Mouse (Mus musculus): ENCODE data around the gene Gm3676. TPM values are rescaled to one million over a fixed set of nuclear protein-coding genes. Genes with fewer than 3 reads are reported as not detected.
"Not testable (repeated sequence)": the region's sequence is repeated elsewhere in the genome, so short reads cannot be mapped to it uniquely, and the experiment has no call there.

The Gm3676 gene
- polyA plus RNA-seq (2011; ENCODE audit: insufficient read length, low read depth, missing spikeins), result not detected in 2 replicates

DNA sequence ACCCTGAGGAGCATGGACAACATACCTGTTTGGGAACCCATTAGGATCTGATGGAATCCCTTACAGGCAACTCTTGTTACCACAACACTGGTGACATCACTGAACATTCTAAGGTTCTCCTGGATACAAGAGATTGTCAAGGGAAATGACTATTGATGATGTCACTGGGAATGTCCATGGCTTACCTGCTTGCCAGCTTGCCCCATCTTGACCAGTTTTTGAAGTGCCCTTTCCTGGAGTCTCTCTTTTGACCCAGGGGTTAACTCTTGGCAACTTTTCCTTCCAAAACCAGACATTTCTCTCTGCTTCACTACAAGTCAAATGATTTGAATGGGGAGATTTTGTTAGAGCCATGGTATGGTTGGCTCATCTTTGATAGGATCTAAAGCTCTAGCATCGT is at the start of gene Gm3676:
TSS of gene Gm3676 (minus strand) at position 101 of the 400 bp plus-strand sequence.
- not testable (repeated sequence) for H3K4me3 ChIP-seq (ENCODE audit: insufficient read depth, low read length); H3K27ac ChIP-seq (ENCODE audit: insufficient read depth, low read length); H3K4me1 ChIP-seq (ENCODE audit: control insufficient read depth, insufficient read depth, low read length)

GRCm38 (mm10) chr14:41648176-41648575 is 1.9 kb upstream of the Gm3676 start:
- H3K4me1 ChIP-seq (ENCODE audit: control insufficient read depth, insufficient read depth, low read length); H3K27ac ChIP-seq (ENCODE audit: insufficient read depth, low read length): not testable (repeated sequence)

DNA sequence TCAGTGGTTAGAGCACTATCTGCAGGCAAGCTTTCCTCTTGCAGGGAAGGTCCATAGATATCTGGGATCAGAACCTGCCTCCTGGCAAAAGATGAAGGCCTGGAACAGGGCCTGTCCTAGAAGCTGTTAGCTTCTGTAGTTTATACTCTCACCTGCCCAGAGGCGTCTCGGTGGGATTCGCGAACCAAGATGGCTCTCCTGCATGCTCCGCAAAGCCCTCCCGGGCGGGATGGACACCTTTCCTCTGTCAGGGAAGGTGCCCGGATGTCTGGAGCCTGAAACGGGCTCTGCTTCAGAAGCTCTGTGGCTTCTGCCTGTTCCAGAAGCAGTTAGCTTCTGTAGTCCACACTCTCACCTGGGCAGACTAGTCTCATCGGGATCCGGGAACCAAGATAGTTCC is 16.1 kb downstream of the Gm3676 start:
- not testable (repeated sequence) for H3K4me1 ChIP-seq (ENCODE audit: control insufficient read depth, insufficient read depth, low read length); H3K4me3 ChIP-seq (ENCODE audit: insufficient read depth, low read length); H3K27ac ChIP-seq (ENCODE audit: insufficient read depth, low read length)

More at GRCm38 (mm10) chr14:41648176-41648575, 1.9 kb upstream of the Gm3676 start:
- not testable (repeated sequence) for H3K4me3 ChIP-seq (ENCODE audit: insufficient read depth, low read length)

- H3K4me3 ChIP-seq (ENCODE audit: insufficient read depth, low read length); H3K4me1 ChIP-seq (ENCODE audit: control insufficient read depth, insufficient read depth, low read length); H3K27ac ChIP-seq (ENCODE audit: insufficient read depth, low read length): not testable (repeated sequence)
Measured at GRCm38 (mm10) chr14:41624512-41624911, 21.8 kb downstream of the Gm3676 start, which contains the start of gene Gm3072. Gm3072 (minus strand) TSS chr14:41624612.

DNA sequence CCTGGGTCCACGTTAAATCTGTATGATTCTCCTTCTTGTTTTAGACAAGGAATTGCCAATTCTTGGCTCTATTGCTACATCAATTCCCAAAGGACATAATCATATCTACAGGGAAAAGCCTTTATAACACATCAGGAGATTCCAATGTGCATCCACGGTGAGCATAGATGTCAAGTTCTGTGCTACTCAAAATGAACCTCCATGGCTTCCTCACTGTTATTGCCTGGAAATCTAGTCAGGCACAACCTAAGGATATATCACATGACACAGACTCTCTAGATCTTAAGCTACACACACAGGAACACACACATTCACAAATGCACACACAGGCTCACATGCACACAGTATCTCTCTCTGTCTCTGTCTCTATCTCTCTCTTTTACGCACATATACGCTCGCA is 23.8 kb downstream of the Gm3676 start:
- H3K4me1 ChIP-seq (ENCODE audit: control insufficient read depth, insufficient read depth, low read length); H3K27ac ChIP-seq (ENCODE audit: insufficient read depth, low read length); H3K4me3 ChIP-seq (ENCODE audit: insufficient read depth, low read length): not testable (repeated sequence)

DNA sequence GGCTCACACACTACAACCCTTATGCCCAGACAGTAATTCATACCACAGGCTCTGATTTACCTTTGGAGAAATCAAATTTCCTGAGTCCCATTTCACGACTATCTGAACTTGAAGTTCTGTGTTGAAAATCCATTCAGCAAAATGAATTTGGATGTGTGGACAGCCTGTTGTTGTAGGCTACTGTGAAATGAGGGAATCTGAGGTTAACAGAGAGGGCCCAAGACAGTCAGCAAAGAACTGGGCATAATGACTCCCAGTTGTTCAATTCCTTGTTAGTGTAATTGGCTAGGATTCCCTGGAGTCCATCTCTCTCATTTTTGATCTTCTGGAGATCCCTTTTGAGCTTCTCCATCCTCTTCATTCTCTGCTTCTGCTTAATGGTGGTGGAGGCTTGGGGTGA is 35.6 kb downstream of the Gm3676 start:
- H3K4me1 ChIP-seq (ENCODE audit: control insufficient read depth, insufficient read depth, low read length); H3K27ac ChIP-seq (ENCODE audit: insufficient read depth, low read length); H3K4me3 ChIP-seq (ENCODE audit: insufficient read depth, low read length): not testable (repeated sequence)

DNA sequence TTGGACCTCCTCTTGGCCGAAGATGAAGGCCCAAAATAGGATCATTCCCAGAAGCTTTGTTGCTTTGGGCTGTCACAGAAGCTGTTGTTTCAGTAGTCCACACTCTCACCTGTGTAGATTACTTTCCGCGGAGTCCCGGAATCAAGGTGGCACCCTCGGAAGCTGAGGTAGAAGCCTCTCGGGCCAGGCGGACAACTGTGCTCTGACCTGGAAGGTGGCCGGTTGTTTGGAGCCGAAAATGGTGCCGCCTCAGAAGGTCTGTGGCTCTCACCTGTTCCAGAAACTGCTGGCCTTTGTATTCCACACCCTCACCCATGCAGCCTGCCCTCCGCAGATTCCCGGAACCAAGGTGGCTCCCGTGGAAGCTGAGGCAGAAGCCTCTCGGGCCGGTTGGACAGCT is 45.4 kb downstream of the Gm3676 start:
- H3K27ac ChIP-seq (ENCODE audit: insufficient read depth, low read length); H3K4me1 ChIP-seq (ENCODE audit: control insufficient read depth, insufficient read depth, low read length); H3K4me3 ChIP-seq (ENCODE audit: insufficient read depth, low read length): not testable (repeated sequence)

Other genes starting within 250 kb of the Gm3676 start
- gene Gm6482, start 238.2 kb downstream of the Gm3676 start, polyA plus RNA-seq (2011; ENCODE audit: insufficient read length, low read depth, missing spikeins), result not detected in 2 replicates
- not detected in 2 replicates for gene Gm7954, start 193.0 kb downstream of the Gm3676 start, polyA plus RNA-seq (2011; ENCODE audit: insufficient read length, low read depth, missing spikeins)
- gene Gm3486, start 157.0 kb downstream of the Gm3676 start, polyA plus RNA-seq (2011; ENCODE audit: insufficient read length, low read depth, missing spikeins), result not detected in 2 replicates
- gene Gm7970, start 90.9 kb downstream of the Gm3676 start, polyA plus RNA-seq (2011; ENCODE audit: insufficient read length, low read depth, missing spikeins), result not detected in 2 replicates
- gene 1700049E17Rik2, start 73.3 kb downstream of the Gm3676 start, polyA plus RNA-seq (2011; ENCODE audit: insufficient read length, low read depth, missing spikeins), result not detected in 2 replicates
- gene Gm3072, start 21.9 kb downstream of the Gm3676 start, polyA plus RNA-seq (2011; ENCODE audit: insufficient read length, low read depth, missing spikeins), result not detected in 2 replicates
- gene Gm8068, start 55.4 kb upstream of the Gm3676 start, polyA plus RNA-seq (2011; ENCODE audit: insufficient read length, low read depth, missing spikeins), result not detected in 2 replicates
- not detected in 2 replicates for gene Gm7929, start 104.1 kb upstream of the Gm3676 start, polyA plus RNA-seq (2011; ENCODE audit: insufficient read length, low read depth, missing spikeins)
- not detected in 2 replicates for gene Gm47189, start 126.0 kb upstream of the Gm3676 start, polyA plus RNA-seq (2011; ENCODE audit: insufficient read length, low read depth, missing spikeins)